In the genomic region with DNA sequence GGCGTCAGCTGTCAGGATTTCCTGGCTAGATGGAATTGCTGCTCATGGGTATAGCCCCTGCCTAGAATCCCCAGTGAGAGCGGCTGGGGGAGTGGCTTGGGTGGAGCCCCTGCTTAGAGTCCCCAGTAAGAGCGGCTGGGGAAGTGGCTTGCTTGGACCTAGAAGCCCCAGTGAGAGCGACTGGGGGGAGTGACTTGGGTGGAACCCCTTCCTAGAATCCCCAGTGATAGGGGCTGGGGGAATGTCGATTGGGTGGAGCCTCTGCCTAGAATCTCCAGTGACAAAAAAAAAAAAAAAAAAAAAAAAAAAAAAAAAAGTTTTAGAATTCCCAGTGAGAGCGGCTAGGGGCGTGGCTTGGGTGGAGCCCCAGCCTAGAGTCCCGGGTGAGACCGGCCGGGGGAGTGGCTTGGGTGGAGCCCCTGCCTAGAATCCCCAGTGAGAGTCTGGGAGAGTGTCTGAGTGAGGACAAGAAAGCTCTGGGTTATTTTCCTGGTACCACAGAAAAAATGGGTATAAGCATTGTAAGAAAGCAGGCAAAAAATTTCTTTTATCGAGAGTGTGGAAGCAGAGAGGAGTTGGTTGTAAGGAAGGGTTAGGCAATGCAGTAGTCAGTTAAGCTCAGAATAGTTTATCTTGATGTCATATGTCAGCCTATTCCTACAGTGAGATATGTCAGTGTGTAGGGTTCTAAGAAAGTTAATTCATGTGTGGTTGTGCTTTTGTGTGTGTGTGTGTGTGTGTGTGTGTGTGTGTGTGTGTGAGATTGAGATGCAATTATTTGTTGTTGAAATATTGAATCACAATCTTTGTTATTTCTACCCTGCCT, we compare ENCODE assay signal across 8 mouse cellular contexts. TPM values are rescaled to one million over a fixed set of nuclear protein-coding genes. Genes with fewer than 3 reads are reported as not detected.
DNase-seq lines count a peak whose midpoint lies in the region; ATAC-seq lines count a peak whose summit lies in the region.

No protein-coding gene starts in this region.

- H3K36me3 ChIP-seq in lung, embryonic 16.5 days (ENCODE audit: control insufficient read depth, insufficient read depth, low read length): no peaks in the 10 kb centered on the region
- H3K36me3 ChIP-seq in heart, embryonic 12.5 days: no peaks in the 10 kb centered on the region
- no peaks in the 10 kb centered on the region for H3K36me3 ChIP-seq in liver, embryonic 12.5 days
- H3K36me3 ChIP-seq in stomach, embryonic 15.5 days: no peaks in the 10 kb centered on the region

- H3K27me3 ChIP-seq in lung, embryonic 16.5 days (ENCODE audit: control insufficient read depth, insufficient read depth, low read depth, low read length): no peaks in the 10 kb centered on the region
- no peaks in the 10 kb centered on the region; the same call in 1 of the 2 replicates for H3K27me3 ChIP-seq in heart, embryonic 12.5 days (replicated peaks)
- peaks cover 31% of the 10 kb centered on the region for H3K27me3 ChIP-seq in liver, embryonic 12.5 days (replicated peaks)
- no peaks in the 10 kb centered on the region for H3K27me3 ChIP-seq in stomach, embryonic 15.5 days (replicated peaks)

- no peak for DNase-seq in lung, adult 18-20 months
- peak; percentile 79 for DNase-seq in embryo, embryonic 11 days
- DNase-seq in left cerebral cortex, postnatal 25 days (ENCODE audit: low spot score in 2 of 2): no peak
- no peak for DNase-seq in frontal cortex, postnatal 10 days (ENCODE audit: low spot score in 2 of 2)

- intact Hi-C loops in left cerebral cortex, postnatal 25 days (cut with DNase I): no loop called here

- peak overlapping the region; percentile 34 for H3K4me2 ChIP-seq in lung, embryonic 16.5 days (ENCODE audit: low read depth, low read length)
- peak overlapping the region; percentile 44 for H3K4me2 ChIP-seq in heart, embryonic 12.5 days
- H3K4me2 ChIP-seq in liver, embryonic 12.5 days: peak overlapping the region; percentile 43
- H3K4me2 ChIP-seq in stomach, embryonic 15.5 days: peak overlapping the region; percentile 19; the same call in 1 of the 2 replicates

- H3K27ac ChIP-seq in lung, embryonic 16.5 days (ENCODE audit: low read length): no peak overlapping the region
- H3K27ac ChIP-seq in heart, embryonic 12.5 days (ENCODE audit: poor library complexity, severe bottlenecking): no peak overlapping the region
- H3K27ac ChIP-seq in liver, embryonic 12.5 days: no peak overlapping the region
- no peak overlapping the region for H3K27ac ChIP-seq in stomach, embryonic 15.5 days

- H3K9ac ChIP-seq in lung, embryonic 16.5 days (ENCODE audit: low read length): no peak overlapping the region
- H3K9ac ChIP-seq in heart, embryonic 12.5 days: no peak overlapping the region
- H3K9ac ChIP-seq in liver, embryonic 12.5 days: no peak overlapping the region
- no peak overlapping the region for H3K9ac ChIP-seq in stomach, embryonic 15.5 days

- H3K9me3 ChIP-seq in lung, embryonic 16.5 days (ENCODE audit: control insufficient read depth, low read length): no peaks in the 10 kb centered on the region
- H3K9me3 ChIP-seq in heart, embryonic 12.5 days (replicated peaks): no peaks in the 10 kb centered on the region
- no peaks in the 10 kb centered on the region for H3K9me3 ChIP-seq in liver, embryonic 12.5 days (replicated peaks)
- H3K9me3 ChIP-seq in stomach, embryonic 15.5 days: no peaks in the 10 kb centered on the region

- H3K4me1 ChIP-seq in lung, embryonic 16.5 days (replicated peaks; ENCODE audit: control insufficient read depth, insufficient read depth, low read length): peaks cover 7% of the 10 kb centered on the region; the same call in 1 of the 2 replicates
- H3K4me1 ChIP-seq in heart, embryonic 12.5 days (replicated peaks): no peaks in the 10 kb centered on the region
- peaks cover 18% of the 10 kb centered on the region for H3K4me1 ChIP-seq in liver, embryonic 12.5 days
- peaks cover 4% of the 10 kb centered on the region; the same call in 1 of the 2 replicates for H3K4me1 ChIP-seq in stomach, embryonic 15.5 days

- 2% methylated on average over 11 of the region's 11 CpGs for WGBS in lung, embryonic 16.5 days
- 3% methylated on average over 11 of the region's 11 CpGs for WGBS in heart, embryonic 12.5 days
- whole genome bisulfite sequencing in liver, embryonic 12.5 days (ENCODE audit: insufficient replicate concordance): 3% methylated on average over 11 of the region's 11 CpGs
- 2% methylated on average over 11 of the region's 11 CpGs for WGBS in stomach, embryonic 15.5 days

- peak overlapping the region; percentile 13 for H3K4me3 ChIP-seq in lung, embryonic 16.5 days (ENCODE audit: low read length)
- no peak overlapping the region for H3K4me3 ChIP-seq in heart, embryonic 12.5 days
- H3K4me3 ChIP-seq in liver, embryonic 12.5 days: no peak overlapping the region
- H3K4me3 ChIP-seq in stomach, embryonic 15.5 days (replicated peaks): no peak overlapping the region

- ATAC-seq in lung, embryonic 16.5 days (ENCODE audit: low read depth): peak; percentile 98
- ATAC-seq in heart, embryonic 12.5 days (ENCODE audit: insufficient number of reproducible peaks, low FRiP score): peak; percentile 80
- ATAC-seq in liver, embryonic 12.5 days: peak; percentile 87
- peak; percentile 88 for ATAC-seq in stomach, embryonic 15.5 days (ENCODE audit: insufficient read depth, low FRiP score, low read depth)

RNA-seq across cellular contexts. Expression of gene Tnfsf9, which starts 13.6 kb away (rescaled TPM):
- 7.3 and 8.5 TPM in 2 replicates for polyA plus RNA-seq in lung, embryonic 16.5 days (2015; fragmentation: Nextera tagmentation; extraction: Ambion mirVana)
- 5.3 and 7.1 TPM in 2 replicates for polyA plus RNA-seq in heart, embryonic 12.5 days (2016; fragmentation: Nextera tagmentation; extraction: Ambion mirVana)
- 2.3 and 2.4 TPM in 2 replicates for polyA plus RNA-seq in liver, embryonic 12.5 days (2016; fragmentation: Nextera tagmentation; extraction: Ambion mirVana)
- polyA plus RNA-seq in stomach, embryonic 15.5 days (2015; fragmentation: Nextera tagmentation; extraction: Ambion mirVana): 9.5 and 10.1 TPM in 2 replicates
- total RNA-seq in left cerebral cortex, postnatal 25 days (2021): 1 to 10 TPM in 1 of 2 experiments, not detected in 1; 1.2 TPM

RNA-seq across cellular contexts. Expression of gene Cd70, which starts 30.8 kb away (rescaled TPM):
- not detected in 2 replicates for polyA plus RNA-seq in lung, embryonic 16.5 days (2015; fragmentation: Nextera tagmentation; extraction: Ambion mirVana)
- not detected in 2 replicates for polyA plus RNA-seq in heart, embryonic 12.5 days (2016; fragmentation: Nextera tagmentation; extraction: Ambion mirVana)
- polyA plus RNA-seq in liver, embryonic 12.5 days (2016; fragmentation: Nextera tagmentation; extraction: Ambion mirVana): not detected in 2 replicates
- 0.15 TPM in 1 of 2 replicates, not detected in the other for polyA plus RNA-seq in stomach, embryonic 15.5 days (2015; fragmentation: Nextera tagmentation; extraction: Ambion mirVana)
- under 1 TPM in 1 of 2 experiments, not detected in 1; 0.44 TPM for total RNA-seq in left cerebral cortex, postnatal 25 days (2021)

RNA-seq across cellular contexts. Expression of gene Tubb4a, which starts 31.2 kb away (rescaled TPM):
- 12.3 and 15.0 TPM in 2 replicates for polyA plus RNA-seq in lung, embryonic 16.5 days (2015; fragmentation: Nextera tagmentation; extraction: Ambion mirVana)
- 9.4 and 11.3 TPM in 2 replicates for polyA plus RNA-seq in heart, embryonic 12.5 days (2016; fragmentation: Nextera tagmentation; extraction: Ambion mirVana)
- 1.1 and 1.4 TPM in 2 replicates for polyA plus RNA-seq in liver, embryonic 12.5 days (2016; fragmentation: Nextera tagmentation; extraction: Ambion mirVana)
- polyA plus RNA-seq in stomach, embryonic 15.5 days (2015; fragmentation: Nextera tagmentation; extraction: Ambion mirVana): 20.3 and 23.9 TPM in 2 replicates
- total RNA-seq in left cerebral cortex, postnatal 25 days (2021): 100 to 1,000 TPM; 641 to 646 TPM

RNA-seq across cellular contexts. Expression of gene Dennd1c, which starts 40.4 kb away (rescaled TPM):
- 5.4 and 5.8 TPM in 2 replicates for polyA plus RNA-seq in lung, embryonic 16.5 days (2015; fragmentation: Nextera tagmentation; extraction: Ambion mirVana)
- polyA plus RNA-seq in heart, embryonic 12.5 days (2016; fragmentation: Nextera tagmentation; extraction: Ambion mirVana): 0.66 and 1.4 TPM in 2 replicates
- polyA plus RNA-seq in liver, embryonic 12.5 days (2016; fragmentation: Nextera tagmentation; extraction: Ambion mirVana): 1.8 and 2.2 TPM in 2 replicates
- 6.3 and 8.2 TPM in 2 replicates for polyA plus RNA-seq in stomach, embryonic 15.5 days (2015; fragmentation: Nextera tagmentation; extraction: Ambion mirVana)
- 1 to 10 TPM in 1 of 2 experiments, under 1 TPM in 1; 0.78 to 2.2 TPM for total RNA-seq in left cerebral cortex, postnatal 25 days (2021)

RNA-seq across cellular contexts. Expression of gene Slc25a23, which starts 59.1 kb away (rescaled TPM):
- polyA plus RNA-seq in lung, embryonic 16.5 days (2015; fragmentation: Nextera tagmentation; extraction: Ambion mirVana): 8.1 and 9.6 TPM in 2 replicates
- 15.5 and 17.2 TPM in 2 replicates for polyA plus RNA-seq in heart, embryonic 12.5 days (2016; fragmentation: Nextera tagmentation; extraction: Ambion mirVana)
- polyA plus RNA-seq in liver, embryonic 12.5 days (2016; fragmentation: Nextera tagmentation; extraction: Ambion mirVana): 3.2 and 3.5 TPM in 2 replicates
- 8.7 and 10.0 TPM in 2 replicates for polyA plus RNA-seq in stomach, embryonic 15.5 days (2015; fragmentation: Nextera tagmentation; extraction: Ambion mirVana)
- total RNA-seq in left cerebral cortex, postnatal 25 days (2021): 100 to 1,000 TPM; 338 to 348 TPM
